Mouse (Mus musculus) testis, adult 2 months (tissue): ENCODE measurements around the gene Aunip.

Source experiments
- CTCF ChIP-seq: fragments of 200-500 bp; IDR thresholded peaks from 2 replicates; pipeline ENCODE4 v1.5.1; 2012; ENCODE audit warnings: low read depth, mild to moderate bottlenecking, inconsistent platforms, low read length, moderate library complexity; ENCODE audit not compliant: control insufficient read depth, insufficient read depth, insufficient replicate concordance
- POLR2A ChIP-seq: fragments of 200-500 bp; IDR thresholded peaks from 2 replicates; pipeline ENCODE4 v1.6.1; 2012; ENCODE audit warnings: low read depth, mild to moderate bottlenecking, inconsistent platforms, low read length, moderate library complexity; ENCODE audit not compliant: control insufficient read depth

DNA sequence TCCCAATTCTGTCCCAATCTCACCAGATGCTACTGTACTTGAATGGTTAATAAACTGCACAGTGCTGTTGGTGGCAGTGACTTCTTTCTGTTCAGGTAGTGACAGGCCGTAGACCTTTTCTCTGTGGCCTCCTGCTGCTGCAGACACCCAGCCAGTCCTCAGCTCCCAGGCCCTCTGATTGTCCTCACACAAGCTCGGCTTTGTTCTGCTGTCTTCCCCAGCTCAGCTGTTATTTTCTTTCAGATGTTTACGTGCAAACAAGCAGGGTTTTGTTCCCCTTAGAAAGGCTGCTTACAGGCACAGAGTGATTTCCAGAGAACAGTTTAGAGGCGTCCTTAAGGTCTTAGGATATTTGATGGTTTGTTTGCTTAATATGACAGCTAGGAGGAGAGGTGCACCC is 37.0 kb upstream of the Aunip start:
- no peak for TF ChIP-seq CTCF
- TF ChIP-seq POLR2A: no peak
